Mouse (Mus musculus): ENCODE measurements around the gene Map3k6.

Map3k6 gene

DNA sequence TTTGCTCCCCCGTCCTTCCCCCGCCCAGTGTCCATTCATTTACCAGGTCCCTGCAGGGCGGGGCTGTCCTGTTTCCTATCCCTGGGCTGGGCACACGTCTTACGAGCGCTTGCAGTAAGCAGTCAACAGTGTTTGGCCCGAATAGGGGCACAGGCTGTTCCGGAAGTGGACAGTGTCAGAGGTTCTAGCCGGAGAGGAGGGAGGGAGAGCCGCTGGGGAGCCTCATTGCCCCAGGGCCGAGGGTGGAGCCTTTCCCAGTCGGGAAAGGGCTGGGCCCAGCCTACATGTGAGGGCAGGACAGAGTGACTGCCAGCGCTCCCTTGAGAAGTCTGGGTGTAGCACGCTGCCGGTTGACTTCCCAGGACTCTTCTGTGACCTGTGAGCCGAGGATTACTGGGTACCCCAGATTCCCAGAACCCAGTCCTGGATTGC lies at the start of gene Map3k6:
Map3k6 (plus strand) TSS at position 329 of the 432 bp plus-strand sequence.
- in situ Hi-C loops (cut with MboI; ENCODE audit: low pct_unique_long_range_greater_than_20kb in 1 of 2, low sequenced_read_pairs in 2 of 2, unreplicated experiment in 1 of 2), result no loop called here

DNA sequence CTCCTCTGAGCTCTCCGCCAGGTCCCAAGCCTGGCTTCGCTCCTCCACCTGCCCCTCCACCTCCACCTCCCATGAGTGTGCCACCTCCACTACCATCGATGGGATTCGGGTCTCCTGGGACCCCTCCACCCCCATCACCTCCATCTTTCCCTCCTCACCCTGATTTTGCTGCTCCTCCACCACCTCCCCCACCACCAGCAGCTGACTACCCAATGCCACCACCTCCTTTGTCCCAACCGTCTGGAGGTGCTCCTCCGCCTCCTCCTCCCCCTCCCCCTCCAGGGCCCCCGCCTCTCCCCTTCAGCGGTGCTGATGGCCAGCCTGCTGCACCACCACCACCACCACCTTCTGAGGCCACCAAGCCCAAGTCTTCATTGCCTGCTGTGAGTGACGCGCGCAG lies 46.1 kb upstream of the Map3k6 start:
- in situ Hi-C loops (cut with MboI; ENCODE audit: low pct_unique_long_range_greater_than_20kb in 1 of 2, low sequenced_read_pairs in 2 of 2, unreplicated experiment in 1 of 2), result no loop called here

- in situ Hi-C loops (cut with MboI; ENCODE audit: low pct_unique_long_range_greater_than_20kb in 1 of 2, low sequenced_read_pairs in 2 of 2, unreplicated experiment in 1 of 2), result no loop called here
Measured at GRCm38 (mm10) chr4:133195014-133195413, 45.6 kb upstream of the Map3k6 start.

DNA sequence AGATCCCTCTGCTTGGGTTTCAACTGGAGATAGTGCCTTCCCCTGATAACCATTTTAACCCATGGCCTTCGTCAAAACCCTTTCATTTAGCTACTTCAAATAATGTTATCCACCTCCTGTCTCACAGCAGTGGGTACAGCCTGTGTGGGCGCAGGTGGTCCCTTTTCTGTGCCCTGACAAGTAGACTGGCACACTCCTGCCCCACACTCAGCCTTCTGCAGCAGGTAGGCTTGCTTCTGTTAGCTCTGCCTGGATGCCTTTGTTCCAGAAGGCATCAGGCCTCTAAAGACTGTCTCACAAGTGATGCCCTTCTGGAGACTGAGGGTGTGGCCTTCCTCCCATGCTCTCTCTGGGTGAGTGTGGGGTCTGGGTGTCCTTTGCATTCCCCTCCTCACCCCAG lies 44.5 kb upstream of the Map3k6 start:
- in situ Hi-C loops (cut with MboI; ENCODE audit: low pct_unique_long_range_greater_than_20kb in 1 of 2, low sequenced_read_pairs in 2 of 2, unreplicated experiment in 1 of 2), result no loop called here

DNA sequence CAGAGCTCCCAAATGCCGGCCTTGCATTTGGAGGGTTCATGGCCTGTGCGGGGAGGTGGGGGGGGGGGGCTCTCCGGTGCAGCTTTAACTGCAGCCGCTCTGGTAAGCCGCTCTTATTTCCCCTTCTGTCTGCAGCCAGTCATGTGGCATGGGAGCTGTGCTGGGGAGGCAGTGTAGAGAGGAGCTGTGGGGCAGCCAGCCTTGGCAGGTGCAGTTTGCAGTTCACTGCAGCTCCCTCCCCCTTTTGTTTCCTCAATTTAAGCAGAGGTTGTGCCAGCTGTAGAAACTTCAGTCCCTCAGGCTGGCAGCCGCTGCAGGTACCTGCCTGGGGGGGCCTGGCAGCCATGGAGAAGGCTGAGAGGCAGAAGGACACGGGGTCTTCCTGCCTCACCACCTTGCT lies 43.8 kb upstream of the Map3k6 start:
- in situ Hi-C loops (cut with MboI; ENCODE audit: low pct_unique_long_range_greater_than_20kb in 1 of 2, low sequenced_read_pairs in 2 of 2, unreplicated experiment in 1 of 2), result no loop called here

DNA sequence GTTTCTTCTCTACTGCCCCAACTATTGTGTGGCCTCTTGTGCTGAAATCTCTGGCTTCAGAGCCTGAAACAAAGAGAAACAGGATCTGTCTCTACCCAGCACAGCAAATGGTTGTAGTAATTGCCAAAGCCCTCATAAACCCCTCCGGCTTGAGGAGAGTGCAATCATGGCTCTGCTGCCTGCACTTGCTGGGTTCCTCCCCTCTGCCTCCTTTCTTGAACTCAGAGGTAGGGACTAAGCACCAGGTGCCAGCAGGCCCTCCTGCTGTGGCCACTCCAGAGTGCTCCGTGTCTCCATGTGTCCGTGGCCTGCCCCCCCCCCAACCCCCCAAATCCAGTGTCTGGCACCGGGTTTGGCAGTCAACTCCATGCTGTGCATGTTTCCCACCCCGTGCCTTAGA lies 43.3 kb upstream of the Map3k6 start:
- in situ Hi-C loops (cut with MboI; ENCODE audit: low pct_unique_long_range_greater_than_20kb in 1 of 2, low sequenced_read_pairs in 2 of 2, unreplicated experiment in 1 of 2), result no loop called here

DNA sequence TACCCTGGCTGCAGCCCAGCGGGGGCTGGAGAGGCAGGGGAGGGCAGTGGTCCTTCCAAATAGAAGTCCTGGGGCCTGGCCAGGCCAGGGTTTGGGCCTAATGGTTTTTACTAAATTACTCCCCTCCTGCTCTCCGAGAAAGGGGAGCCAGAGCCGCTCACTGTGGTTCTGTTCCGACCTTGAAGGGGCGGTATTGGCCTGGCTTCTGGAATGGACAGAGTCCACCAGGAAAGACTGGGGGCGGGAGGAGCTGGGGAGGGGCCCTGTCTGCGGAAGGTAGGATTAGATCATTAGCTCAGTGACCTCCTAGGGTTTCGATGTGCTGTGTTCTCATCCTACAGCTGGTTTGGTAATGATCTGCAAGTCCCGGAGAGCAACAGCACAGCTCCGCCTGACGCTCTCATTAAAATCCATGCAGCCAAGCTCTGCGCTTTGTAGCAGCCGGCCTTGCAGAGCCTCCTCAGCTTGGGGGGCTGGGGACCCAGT lies 42.8 kb upstream of the Map3k6 start:
- in situ Hi-C loops (cut with MboI; ENCODE audit: low pct_unique_long_range_greater_than_20kb in 1 of 2, low sequenced_read_pairs in 2 of 2, unreplicated experiment in 1 of 2), result no loop called here

- in situ Hi-C loops (cut with MboI; ENCODE audit: low pct_unique_long_range_greater_than_20kb in 1 of 2, low sequenced_read_pairs in 2 of 2, unreplicated experiment in 1 of 2), result no loop called here
Measured at GRCm38 (mm10) chr4:133198337-133199180, 42.1 kb upstream of the Map3k6 start.

DNA sequence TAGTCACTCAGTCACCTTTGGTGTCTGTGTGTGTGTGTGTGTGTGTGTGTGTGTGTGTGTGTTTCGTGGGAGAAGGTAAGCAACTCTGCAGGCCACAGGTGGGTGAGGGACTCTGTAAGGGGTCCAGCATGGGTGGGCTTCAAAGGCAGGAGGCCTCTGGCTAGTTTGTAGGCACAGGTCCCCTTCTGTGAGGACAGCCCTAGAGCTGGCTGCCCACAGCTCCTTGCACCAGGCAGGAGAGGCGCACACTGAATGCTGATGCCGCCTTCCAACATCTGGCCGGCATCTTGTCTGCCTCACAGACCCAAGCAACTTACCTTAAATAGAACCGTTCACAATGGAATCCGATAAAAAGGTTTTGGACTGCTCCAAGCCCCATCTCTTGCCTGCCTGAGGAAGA lies 40.9 kb upstream of the Map3k6 start:
- in situ Hi-C loops (cut with MboI; ENCODE audit: low pct_unique_long_range_greater_than_20kb in 1 of 2, low sequenced_read_pairs in 2 of 2, unreplicated experiment in 1 of 2), result no loop called here

- in situ Hi-C loops (cut with MboI; ENCODE audit: low pct_unique_long_range_greater_than_20kb in 1 of 2, low sequenced_read_pairs in 2 of 2, unreplicated experiment in 1 of 2), result no loop called here
Measured at GRCm38 (mm10) chr4:133200343-133200742, 40.3 kb upstream of the Map3k6 start.

- in situ Hi-C loops (cut with MboI; ENCODE audit: low pct_unique_long_range_greater_than_20kb in 1 of 2, low sequenced_read_pairs in 2 of 2, unreplicated experiment in 1 of 2), result no loop called here
Measured at GRCm38 (mm10) chr4:133201006-133201771, 39.4 kb upstream of the Map3k6 start.

GRCm38 (mm10) chr4:133202254-133202653 lies 38.4 kb upstream of the Map3k6 start:
- in situ Hi-C loops (cut with MboI; ENCODE audit: low pct_unique_long_range_greater_than_20kb in 1 of 2, low sequenced_read_pairs in 2 of 2, unreplicated experiment in 1 of 2), result no loop called here

- in situ Hi-C loops (cut with MboI; ENCODE audit: low pct_unique_long_range_greater_than_20kb in 1 of 2, low sequenced_read_pairs in 2 of 2, unreplicated experiment in 1 of 2), result no loop called here
Measured at GRCm38 (mm10) chr4:133203591-133203990, 37.0 kb upstream of the Map3k6 start.

DNA sequence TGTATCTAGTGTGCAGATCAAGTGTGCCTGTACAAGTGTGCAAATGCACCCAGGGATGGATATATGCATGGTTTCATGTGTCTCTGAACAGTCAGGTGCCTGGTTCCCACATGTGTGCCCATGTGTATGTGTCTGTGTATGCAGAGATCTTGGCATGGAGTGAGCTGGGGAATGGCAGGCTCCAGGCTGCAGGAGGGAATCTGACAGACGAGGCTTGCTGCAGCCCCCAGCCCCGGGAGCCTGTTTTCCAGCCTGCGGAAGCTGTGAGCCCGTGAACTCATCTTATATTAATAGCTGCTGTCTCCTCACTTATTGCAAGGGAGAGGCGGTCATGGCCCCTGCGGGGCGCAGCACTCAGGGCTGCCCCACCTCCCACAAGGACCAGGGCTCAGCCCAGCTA lies 36.2 kb upstream of the Map3k6 start:
- in situ Hi-C loops (cut with MboI; ENCODE audit: low pct_unique_long_range_greater_than_20kb in 1 of 2, low sequenced_read_pairs in 2 of 2, unreplicated experiment in 1 of 2), result no loop called here

GRCm38 (mm10) chr4:133209366-133209765 lies 31.3 kb upstream of the Map3k6 start:
- in situ Hi-C loops (cut with MboI; ENCODE audit: low pct_unique_long_range_greater_than_20kb in 1 of 2, low sequenced_read_pairs in 2 of 2, unreplicated experiment in 1 of 2), result no loop called here

- in situ Hi-C loops (cut with MboI; ENCODE audit: low pct_unique_long_range_greater_than_20kb in 1 of 2, low sequenced_read_pairs in 2 of 2, unreplicated experiment in 1 of 2), result no loop called here
Measured at GRCm38 (mm10) chr4:133210023-133210787, 30.4 kb upstream of the Map3k6 start.

- in situ Hi-C loops (cut with MboI; ENCODE audit: low pct_unique_long_range_greater_than_20kb in 1 of 2, low sequenced_read_pairs in 2 of 2, unreplicated experiment in 1 of 2), result no loop called here
Measured at GRCm38 (mm10) chr4:133210788-133211390, 29.7 kb upstream of the Map3k6 start.

- in situ Hi-C loops (cut with MboI; ENCODE audit: low pct_unique_long_range_greater_than_20kb in 1 of 2, low sequenced_read_pairs in 2 of 2, unreplicated experiment in 1 of 2), result no loop called here
Measured at GRCm38 (mm10) chr4:133211751-133212561, 28.7 kb upstream of the Map3k6 start, which contains the start of the genes Cd164l2 and Gpr3. Gene Cd164l2 (plus strand): TSS chr4:133212131. Gene Gpr3 (minus strand): TSS chr4:133212536.

Data from mouse embryonic stem cell (cell line).